Mouse (Mus musculus) ES-E14 (cell line): ENCODE data around the gene Phldb2. TPM values are rescaled to one million over a fixed set of nuclear protein-coding genes. Genes with fewer than 3 reads are reported as not detected.

Experiments used
- DNase-seq: peaks from one replicate; pipeline ENCODE4 v3.0.0-alpha.2; 2013; ENCODE audit warnings: low read depth, low spot score
- H3K27ac ChIP-seq: 2 replicates; pipeline ENCODE4 v1.5.1; 2012; ENCODE audit warnings: low read depth, mild to moderate bottlenecking, low read length, moderate library complexity, mixed read lengths; ENCODE audit not compliant: poor library complexity, insufficient read depth, severe bottlenecking
- H3K36me3 ChIP-seq: 2 replicates; pipeline ENCODE4 v1.6.1; 2012; ENCODE audit warnings: mild to moderate bottlenecking, low read length, moderate library complexity, mixed read lengths; ENCODE audit not compliant: control insufficient read depth, poor library complexity, insufficient read depth, severe bottlenecking
- H3K4me1 ChIP-seq, 2 experiments: fragments of 150-350 bp in 1 of 2; sonication (generic) in 1 of 2; 2 replicates each; pipeline ENCODE4 v1.6.1; 2012; ENCODE audit warnings: low read length in 2 of 2, mild to moderate bottlenecking in 1 of 2, mixed read lengths in 1 of 2; ENCODE audit not compliant: control insufficient read depth in 2 of 2, insufficient read depth in 2 of 2, poor library complexity in 1 of 2
- H3K4me3 ChIP-seq, 2 experiments: fragments of 150-350 bp in 1 of 2; sonication (generic) in 1 of 2; 2 replicates each; pipeline ENCODE4 v1.5.1; 2012; ENCODE audit warnings: low read length in 2 of 2, low read depth in 1 of 2, mild to moderate bottlenecking in 1 of 2, mixed read lengths in 1 of 2; ENCODE audit not compliant: insufficient read depth in 1 of 2, poor library complexity in 1 of 2, severe bottlenecking in 1 of 2
- H3K9ac ChIP-seq: 2 replicates; pipeline ENCODE4 v1.6.1; 2012; ENCODE audit warnings: low read depth, mild to moderate bottlenecking, low read length, mixed read lengths; ENCODE audit not compliant: poor library complexity, insufficient read depth, severe bottlenecking
- H3K9me3 ChIP-seq: fragments of 150-350 bp; sonication (generic); 2 replicates; pipeline ENCODE4 v1.6.1; 2012; ENCODE audit warnings: low read depth, mild to moderate bottlenecking, low read length; ENCODE audit not compliant: control insufficient read depth, insufficient read depth
- CHD2 ChIP-seq: IDR thresholded peaks from 2 replicates; pipeline ENCODE4 v1.6.1; 2014; ENCODE audit warnings: mild to moderate bottlenecking, low read depth, low read length, inconsistent platforms
- HCFC1 ChIP-seq: IDR thresholded peaks from 2 replicates; pipeline ENCODE4 v1.6.1; 2012; ENCODE audit warnings: low read length, inconsistent platforms, borderline replicate concordance; ENCODE audit not compliant: insufficient read depth
- MAFK ChIP-seq: IDR thresholded peaks from 2 replicates; pipeline ENCODE4 v1.6.1; 2014; ENCODE audit warnings: mild to moderate bottlenecking, low read depth, low read length, inconsistent platforms; ENCODE audit not compliant: insufficient read depth
- ZC3H11A ChIP-seq: IDR thresholded peaks from 2 replicates; pipeline ENCODE4 v1.6.1; 2012; ENCODE audit warnings: low read depth, mild to moderate bottlenecking, inconsistent platforms, low read length, borderline replicate concordance
- ZNF384 ChIP-seq: IDR thresholded peaks from 2 replicates; pipeline ENCODE4 v1.6.1; 2012; ENCODE audit warnings: low read depth, low read length, inconsistent platforms
- in situ Hi-C, 2 experiments: fragments of 600-800 bp; cut with MboI; formaldehyde crosslinking; loops; one replicate each; pipeline ENCODE4 v1.15.1; 2025; ENCODE audit warnings: low sequenced_read_pairs in 2 of 2, inconsistent platforms in 1 of 2; ENCODE audit not compliant: unreplicated experiment in 2 of 2
- total RNA-seq: library from RNA; depleted of rRNA; stranded (reverse); fragments of 300-350 nt; gene quantifications from 2 replicates; pipeline ENCODE4 v1.2.3, GENCODE M21; 2012

Gene Phldb2
- total RNA-seq, 1 experiment, result 36.2 TPM

DNA sequence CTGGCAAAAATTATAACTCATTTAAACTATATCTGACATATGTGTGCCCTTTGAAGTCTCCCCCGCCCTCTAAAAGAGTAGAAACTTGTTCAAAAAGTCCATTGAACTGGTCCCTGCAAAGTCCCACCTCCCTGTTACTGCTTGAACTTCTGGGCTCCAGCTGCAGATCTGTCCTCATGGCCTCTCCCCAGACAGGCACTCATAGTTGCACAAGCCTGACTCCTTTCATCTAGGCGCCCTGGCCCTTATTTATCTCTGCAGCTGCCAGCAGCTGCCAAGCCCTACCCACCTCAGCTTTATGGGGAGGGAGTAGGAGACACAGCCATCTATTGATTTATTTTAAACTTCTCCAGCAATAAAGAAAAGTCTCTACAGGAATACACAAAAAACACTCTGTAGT is 143.2 kb downstream of the Phldb2 start:
- H3K9ac ChIP-seq, result no peak overlapping the region
- no peak for DNase-seq
- H3K4me3 ChIP-seq, result no peak overlapping the region
- TF ChIP-seq ZNF384, result no peak
- TF ChIP-seq HCFC1, result no peak
- no peak for TF ChIP-seq MAFK
- no peak for TF ChIP-seq ZC3H11A
- no peak for TF ChIP-seq CHD2
- no peaks in the 10 kb centered on the region for H3K36me3 ChIP-seq
- no peaks in the 10 kb centered on the region; a peak in 1 of 4 replicates for H3K4me1 ChIP-seq
- in situ Hi-C loops, result no loop called here
- H3K27ac ChIP-seq, result no peak overlapping the region
- H3K9me3 ChIP-seq, result no peaks in the 10 kb centered on the region

DNA sequence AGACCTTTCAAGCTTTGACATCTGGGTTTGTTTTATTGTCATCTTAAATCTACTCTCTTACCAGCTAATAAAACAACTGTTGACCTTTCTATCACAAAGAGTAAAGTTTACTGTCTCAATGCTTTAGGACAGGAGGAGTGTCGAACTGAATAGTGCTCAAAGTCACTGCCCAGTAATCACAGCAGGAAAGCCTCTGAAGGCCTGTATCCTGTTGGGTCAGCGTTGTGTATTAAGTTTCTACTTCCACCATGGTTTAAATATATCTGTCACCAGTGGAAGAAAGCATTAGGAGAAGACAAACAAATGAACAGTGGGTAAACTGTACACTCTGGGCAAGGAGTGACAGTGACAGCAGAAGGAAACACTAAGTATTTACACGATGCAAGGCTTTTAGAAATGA is 148.7 kb downstream of the Phldb2 start:
- no peak for DNase-seq
- Histone ChIP-seq H3K4me3 (no peak overlapping the region), H3K9ac (no peak overlapping the region), H3K4me1 (no peaks in the 10 kb centered on the region), H3K9me3 (no peaks in the 10 kb centered on the region), H3K27ac (no peak overlapping the region), H3K36me3 (no peaks in the 10 kb centered on the region)
- TF ChIP-seq CHD2, result no peak
- TF ChIP-seq ZNF384, result no peak
- TF ChIP-seq ZC3H11A, result no peak
- TF ChIP-seq HCFC1, result no peak
- TF ChIP-seq MAFK, result no peak
- in situ Hi-C loops, result no loop called here

DNA sequence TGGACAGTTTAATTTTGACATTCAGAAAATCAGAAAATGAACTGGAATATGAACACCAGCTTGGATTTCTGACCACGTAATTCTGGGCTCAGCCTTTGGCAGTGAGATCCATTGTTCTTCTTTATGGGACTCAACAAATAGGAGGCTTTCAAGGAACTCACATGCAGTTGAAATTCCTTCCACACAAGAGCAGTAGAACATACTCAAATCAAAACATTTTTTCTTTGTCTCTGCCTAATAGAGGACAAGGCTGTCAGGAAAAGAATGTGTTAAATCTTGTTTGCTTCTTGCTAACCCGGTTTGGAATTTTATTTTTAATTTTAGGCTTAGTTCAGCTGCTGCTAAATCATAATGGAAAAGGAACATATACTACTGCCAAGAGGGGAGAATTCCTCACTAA is 153.0 kb downstream of the Phldb2 start:
- no peak for TF ChIP-seq ZNF384
- TF ChIP-seq ZC3H11A, result no peak
- TF ChIP-seq HCFC1, result no peak
- TF ChIP-seq MAFK, result no peak
- TF ChIP-seq CHD2, result no peak
- Histone ChIP-seq H3K9me3 (no peaks in the 10 kb centered on the region), H3K4me1 (no peaks in the 10 kb centered on the region), H3K9ac (no peak overlapping the region), H3K4me3 (no peak overlapping the region), H3K27ac (no peak overlapping the region), H3K36me3 (no peaks in the 10 kb centered on the region)
- in situ Hi-C loops, result no loop called here
- DNase-seq, result no peak

GRCm38 (mm10) chr16:45799150-45799549 is 154.2 kb downstream of the Phldb2 start:
- Histone ChIP-seq H3K9ac (no peak overlapping the region), H3K4me1 (no peaks in the 10 kb centered on the region), H3K4me3 (no peak overlapping the region), H3K36me3 (no peaks in the 10 kb centered on the region), H3K9me3 (no peaks in the 10 kb centered on the region), H3K27ac (no peak overlapping the region)
- DNase-seq, result no peak
- no peak for TF ChIP-seq ZNF384
- TF ChIP-seq HCFC1, result no peak
- TF ChIP-seq MAFK, result no peak
- TF ChIP-seq CHD2, result no peak
- no peak for TF ChIP-seq ZC3H11A
- in situ Hi-C loops, result no loop called here

DNA sequence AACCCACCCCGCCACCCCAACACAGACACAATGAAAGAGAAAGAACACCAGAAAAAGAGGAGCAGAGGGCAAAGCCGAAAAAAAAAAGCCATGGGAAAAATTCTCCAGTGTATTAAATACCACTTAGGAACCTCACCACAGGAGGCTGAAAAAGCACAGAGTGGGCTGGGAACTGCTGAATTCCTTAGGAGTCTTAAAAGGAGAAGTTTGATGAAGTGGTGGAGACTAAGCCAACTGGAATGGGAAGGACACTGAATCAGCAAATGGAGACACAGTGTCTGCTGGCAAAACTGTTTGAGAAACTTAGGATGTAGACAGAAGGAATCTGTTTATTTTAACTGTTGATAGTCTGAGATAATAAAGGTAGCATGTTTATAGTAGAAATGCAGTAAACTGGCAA is 154.8 kb downstream of the Phldb2 start:
- DNase-seq, result no peak
- in situ Hi-C loops, result no loop called here
- H3K9ac ChIP-seq, result no peak overlapping the region
- no peak overlapping the region for H3K4me3 ChIP-seq
- H3K9me3 ChIP-seq, result no peaks in the 10 kb centered on the region
- TF ChIP-seq CHD2 (no peak), MAFK (no peak), HCFC1 (no peak), ZC3H11A (no peak), ZNF384 (no peak)
- H3K27ac ChIP-seq, result no peak overlapping the region
- no peaks in the 10 kb centered on the region for H3K4me1 ChIP-seq
- no peaks in the 10 kb centered on the region for H3K36me3 ChIP-seq
